Mouse (Mus musculus) gastrocnemius, adult 2 months (tissue): Measurements from ENCODE around the gene Dusp23. TPM values are rescaled to one million over a fixed set of nuclear protein-coding genes. Genes with fewer than 3 reads are reported as not detected.

Experiments used
- DNase-seq: peaks from one replicate; pipeline ENCODE4 v3.0.0; 2022
- H3K27ac ChIP-seq: fragments of 200-600 bp; 2 replicates; pipeline ENCODE4 v1.8.1; 2022; ENCODE audit warnings: mild to moderate bottlenecking
- H3K4me3 ChIP-seq: fragments of 200-600 bp; 2 replicates; pipeline ENCODE4 v1.8.1; 2022; ENCODE audit warnings: mild to moderate bottlenecking, moderate library complexity
- CTCF ChIP-seq: fragments of 200-600 bp; IDR thresholded peaks from 2 replicates; pipeline ENCODE4 v1.8.1; 2022; ENCODE audit warnings: antibody characterized with exemption, mild to moderate bottlenecking, moderate library complexity
- intact Hi-C: fragments of 180-260 bp; cut with DNase I; formaldehyde crosslinking; loops from one replicate; pipeline ENCODE4 v1.15.1; 2025
- total RNA-seq, 2 experiments: library from RNA; stranded (reverse); gene quantifications; 2 replicates each; pipeline ENCODE4 v1.2.3; 2021

Gene Dusp23
- total RNA-seq, 2 experiments from 2014 or later, result 32.4 to 33.4 TPM

- Histone ChIP-seq H3K4me3 (no peak overlapping the region), H3K27ac (no peak overlapping the region)
- no peak for TF ChIP-seq CTCF
- no peak for DNase-seq
- intact Hi-C loops, result no loop called here
Observed at GRCm38 (mm10) chr1:172617365-172618076, 15.2 kb downstream of the Dusp23 start.

- Histone ChIP-seq H3K27ac (no peak overlapping the region), H3K4me3 (peak overlapping the region; percentile 36)
- no peak for TF ChIP-seq CTCF
- DNase-seq, result peak; percentile 31
- intact Hi-C loops, result no loop called here
Observed at GRCm38 (mm10) chr1:172616537-172617300, 16.0 kb downstream of the Dusp23 start.

- Histone ChIP-seq H3K27ac (no peak overlapping the region), H3K4me3 (no peak overlapping the region)
- intact Hi-C loops, result no loop called here
- no peak for TF ChIP-seq CTCF
- DNase-seq, result no peak
Observed at GRCm38 (mm10) chr1:172615412-172615811, 17.4 kb downstream of the Dusp23 start.

GRCm38 (mm10) chr1:172614654-172615053 is 18.1 kb downstream of the Dusp23 start:
- DNase-seq, result no peak
- Histone ChIP-seq H3K4me3 (no peak overlapping the region), H3K27ac (no peak overlapping the region)
- no peak for TF ChIP-seq CTCF
- intact Hi-C loops, result no loop called here

- no peak for DNase-seq
- Histone ChIP-seq H3K27ac (no peak overlapping the region), H3K4me3 (no peak overlapping the region)
- intact Hi-C loops, result loop anchor here (1.0 kb wide), 1 partner anchor 83 kb away; no protein-coding TSS in a partner anchor
- TF ChIP-seq CTCF, result peak; percentile 36
Observed at GRCm38 (mm10) chr1:172612745-172613144, 20.0 kb downstream of the Dusp23 start.

GRCm38 (mm10) chr1:172611304-172611703 is 21.5 kb downstream of the Dusp23 start:
- Histone ChIP-seq H3K27ac (no peak overlapping the region), H3K4me3 (no peak overlapping the region)
- no peak for DNase-seq
- intact Hi-C loops, result no loop called here
- no peak for TF ChIP-seq CTCF

- Histone ChIP-seq H3K27ac (no peak within 1 kb of the TSS), H3K4me3 (no peak within 1 kb of the TSS)
- no peak for TF ChIP-seq CTCF
- intact Hi-C loops, result no loop called here
- DNase-seq, result no peak
Observed at GRCm38 (mm10) chr1:172602326-172602725, 30.4 kb downstream of the Dusp23 start, which contains the start of gene Fcrl6. TSS of gene Fcrl6 (minus strand) at chr1:172602551.

- TF ChIP-seq CTCF, result peak; percentile 64
- intact Hi-C loops, result no loop called here
- no peak overlapping the region for H3K27ac ChIP-seq
- no peak overlapping the region for H3K4me3 ChIP-seq
- no peak for DNase-seq
Observed at GRCm38 (mm10) chr1:172594495-172594894, 38.3 kb downstream of the Dusp23 start.

GRCm38 (mm10) chr1:172593956-172594355 is 38.8 kb downstream of the Dusp23 start:
- Histone ChIP-seq H3K4me3 (no peak overlapping the region), H3K27ac (no peak overlapping the region)
- no peak for TF ChIP-seq CTCF
- intact Hi-C loops, result no loop called here
- no peak for DNase-seq

GRCm38 (mm10) chr1:172593321-172593720 is 39.4 kb downstream of the Dusp23 start:
- no peak overlapping the region for H3K4me3 ChIP-seq
- H3K27ac ChIP-seq, result no peak overlapping the region
- no peak for TF ChIP-seq CTCF
- no peak for DNase-seq
- intact Hi-C loops, result no loop called here

GRCm38 (mm10) chr1:172590385-172590784 is 42.4 kb downstream of the Dusp23 start, which contains the start of gene Slamf8:
TSS of gene Slamf8 (minus strand) at chr1:172590568.
- TF ChIP-seq CTCF, result no peak
- Histone ChIP-seq H3K27ac (no peak within 1 kb of the TSS), H3K4me3 (no peak within 1 kb of the TSS)
- peak; percentile 54 for DNase-seq
- intact Hi-C loops, result no loop called here

- no peak for DNase-seq
Observed at GRCm38 (mm10) chr1:172585612-172586567, 46.9 kb downstream of the Dusp23 start.

More at GRCm38 (mm10) chr1:172585612-172586567, 46.9 kb downstream of the Dusp23 start:
- H3K4me3 ChIP-seq, result no peak overlapping the region
- no peak for TF ChIP-seq CTCF
- intact Hi-C loops, result no loop called here
- no peak overlapping the region for H3K27ac ChIP-seq
